Mouse (Mus musculus) heart, adult 2 months (tissue): ENCODE results near the gene Hnrnpr. TPM values are rescaled to one million over a fixed set of nuclear protein-coding genes. Genes with fewer than 3 reads are reported as not detected.

ENCODE experiments used
- DNase-seq, 2 experiments: peaks; one replicate each; pipeline ENCODE4 v3.0.0; 2021
- H3K27ac ChIP-seq: fragments of 200-600 bp; 2 replicates; pipeline ENCODE4 v1.8.1; 2022
- H3K27me3 ChIP-seq: fragments of 200-500 bp; 2 replicates; pipeline ENCODE4 v1.6.1; 2012; ENCODE audit warnings: mild to moderate bottlenecking, low read length, inconsistent platforms, mixed read lengths; ENCODE audit not compliant: control insufficient read depth, insufficient read depth
- H3K36me3 ChIP-seq: fragments of 200-500 bp; 2 replicates; pipeline ENCODE4 v1.6.1; 2012; ENCODE audit warnings: low read length, inconsistent platforms; ENCODE audit not compliant: control insufficient read depth, insufficient read depth
- H3K4me1 ChIP-seq: fragments of 200-500 bp; 2 replicates; pipeline ENCODE4 v1.6.1; 2011; ENCODE audit warnings: low read length; ENCODE audit not compliant: control insufficient read depth, insufficient read depth
- H3K4me3 ChIP-seq: fragments of 200-600 bp; 2 replicates; pipeline ENCODE4 v1.8.1; 2022
- H3K79me2 ChIP-seq: fragments of 200-500 bp; replicated peaks from 2 replicates; pipeline ENCODE4 v1.6.1; 2012; ENCODE audit warnings: mild to moderate bottlenecking, inconsistent platforms, low read length, moderate library complexity, mixed read lengths; ENCODE audit not compliant: control insufficient read depth, insufficient read depth
- H3K9ac ChIP-seq: fragments of 200-500 bp; 2 replicates; pipeline ENCODE4 v1.6.1; 2012; ENCODE audit warnings: low read depth, mild to moderate bottlenecking, control low read depth, inconsistent platforms, low read length, mixed read lengths
- CTCF ChIP-seq: fragments of 200-600 bp; IDR thresholded peaks from 2 replicates; pipeline ENCODE4 v1.8.1; 2022; ENCODE audit warnings: antibody characterized with exemption, mild to moderate bottlenecking, moderate library complexity
- EP300 ChIP-seq: fragments of 200-500 bp; IDR thresholded peaks from 2 replicates; pipeline ENCODE4 v1.6.1; 2011; ENCODE audit warnings: low read depth, low read length, control low read depth; ENCODE audit not compliant: insufficient read depth
- POLR2A ChIP-seq: fragments of 200-500 bp; IDR thresholded peaks from 2 replicates; pipeline ENCODE4 v1.6.1; 2011; ENCODE audit warnings: mild to moderate bottlenecking, low read depth, low read length, control low read depth; ENCODE audit not compliant: insufficient read depth
- WGBS: fragments of 180-500 bp; shearing (Covaris S2); methylation state at CpG from one replicate; pipeline ENCODE4 v1.1.7; 2018; 5-methylcytosine and 5-hydroxymethylcytosine counted together
- intact Hi-C: fragments of 180-260 bp; cut with DNase I; formaldehyde crosslinking; loops from one replicate; pipeline ENCODE4 v1.15.1; 2025
- long read RNA-seq: library from polyadenylated mRNA; stranded (forward); transcript quantifications from one replicate; pipeline ENCODE4 v2.0.0, GENCODE M21; 2021
- polyA plus RNA-seq: library from polyadenylated mRNA; depleted of rRNA; stranded (reverse); fragments of >200 nt; gene quantifications from 2 replicates; pipeline ENCODE4 v1.2.3, GENCODE M21; 2012; rRNA removed
- total RNA-seq, 2 experiments: library from RNA; stranded (reverse); gene quantifications; 2 replicates each; pipeline ENCODE4 v1.2.3; 2021

The Hnrnpr gene
- total RNA-seq (10 to 100 TPM; 43.9 to 44.8 TPM), polyA plus RNA-seq (10.7 and 18.3 TPM in 2 replicates)
- long read RNA-seq, full-length matches to known transcripts: 63 of 69 reads
- long read RNA-seq, partial matches to known transcripts: 0 of 69 reads
- long read RNA-seq, other reads (novel, unspliced or antisense): 6 of 69 reads

GRCm38 (mm10) chr4:136310229-136311041 is at the start of gene Hnrnpr:
TSS of gene Hnrnpr (plus strand) at chr4:136310942.
- intact Hi-C loops: loop anchor here (1.0 kb wide), 1 partner anchor 25 kb away; no protein-coding TSS in a partner anchor
- 1% methylated on average over 62 of the region's 65 CpGs for WGBS
- Histone ChIP-seq H3K4me3 (peak within 1 kb of the TSS; percentile 82), H3K79me2 (peaks cover 7% of the 10 kb centered on the region), H3K36me3 (peaks cover 6% of the 10 kb centered on the region), H3K9ac (peak within 1 kb of the TSS; percentile 89), H3K4me1 (peaks cover 9% of the 10 kb centered on the region), H3K27ac (peak within 1 kb of the TSS; percentile 96), H3K27me3 (no peaks in the 10 kb centered on the region)
- 0 out of 2 replicates have a peak, but pooled peaks have one; percentile 35 for TF ChIP-seq EP300
- peak; percentile 63 for TF ChIP-seq POLR2A
- peak; percentile 17; the same call in 1 of the 2 replicates for TF ChIP-seq CTCF
- DNase-seq: peak; percentile 99 to 100

- Histone ChIP-seq H3K9ac (no peak overlapping the region), H3K4me3 (no peak overlapping the region), H3K4me1 (peaks cover 4% of the 10 kb centered on the region), H3K27ac (peak overlapping the region; percentile 85), H3K27me3 (no peaks in the 10 kb centered on the region), H3K36me3 (no peaks in the 10 kb centered on the region), H3K79me2 (no peaks in the 10 kb centered on the region)
- TF ChIP-seq EP300 (0 out of 2 replicates have a peak, but pooled peaks have one; percentile 56), POLR2A (no peak), CTCF (no peak)
- WGBS: 36% methylated on average over 10 of the region's 10 CpGs
- intact Hi-C loops: loop anchor here (2.0 to 5.0 kb wide), 3 partner anchors 23 to 360 kb away; partner anchors contain the start of genes Lactbl1 and Zfp46
- peak in 1 of 2 experiments; percentile 54 for DNase-seq
Observed at GRCm38 (mm10) chr4:136261912-136262311, 48.8 kb upstream of the Hnrnpr start.

DNA sequence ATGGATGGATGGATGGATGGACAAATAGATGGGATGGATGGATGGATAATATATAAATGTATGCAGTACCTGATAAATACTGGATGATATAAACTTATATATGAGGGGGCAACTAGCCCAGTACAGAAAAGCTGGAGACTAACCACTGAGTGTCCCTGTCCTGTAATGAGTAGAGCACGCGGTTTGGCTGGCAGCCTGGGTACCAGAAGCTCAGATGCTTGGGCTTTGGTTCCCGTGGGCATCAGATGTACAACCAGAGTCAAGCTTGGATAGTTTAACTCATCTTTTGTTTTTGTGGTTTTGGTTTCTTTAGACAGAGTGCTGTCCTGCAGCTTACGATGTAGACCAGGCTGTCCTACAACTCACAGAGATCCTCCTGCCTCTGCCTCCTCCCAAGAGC is 47.2 kb upstream of the Hnrnpr start:
- Histone ChIP-seq H3K36me3 (no peaks in the 10 kb centered on the region), H3K9ac (no peak overlapping the region), H3K79me2 (no peaks in the 10 kb centered on the region), H3K4me1 (peaks cover 4% of the 10 kb centered on the region), H3K4me3 (no peak overlapping the region), H3K27ac (no peak overlapping the region), H3K27me3 (no peaks in the 10 kb centered on the region)
- DNase-seq: no peak
- intact Hi-C loops: loop anchor here (5.0 kb wide), 2 partner anchors 34 to 359 kb away; partner anchors contain the start of gene Lactbl1
- TF ChIP-seq CTCF (no peak), EP300 (no peak)
- 89% methylated on average over 4 of the region's 4 CpGs for WGBS

DNA sequence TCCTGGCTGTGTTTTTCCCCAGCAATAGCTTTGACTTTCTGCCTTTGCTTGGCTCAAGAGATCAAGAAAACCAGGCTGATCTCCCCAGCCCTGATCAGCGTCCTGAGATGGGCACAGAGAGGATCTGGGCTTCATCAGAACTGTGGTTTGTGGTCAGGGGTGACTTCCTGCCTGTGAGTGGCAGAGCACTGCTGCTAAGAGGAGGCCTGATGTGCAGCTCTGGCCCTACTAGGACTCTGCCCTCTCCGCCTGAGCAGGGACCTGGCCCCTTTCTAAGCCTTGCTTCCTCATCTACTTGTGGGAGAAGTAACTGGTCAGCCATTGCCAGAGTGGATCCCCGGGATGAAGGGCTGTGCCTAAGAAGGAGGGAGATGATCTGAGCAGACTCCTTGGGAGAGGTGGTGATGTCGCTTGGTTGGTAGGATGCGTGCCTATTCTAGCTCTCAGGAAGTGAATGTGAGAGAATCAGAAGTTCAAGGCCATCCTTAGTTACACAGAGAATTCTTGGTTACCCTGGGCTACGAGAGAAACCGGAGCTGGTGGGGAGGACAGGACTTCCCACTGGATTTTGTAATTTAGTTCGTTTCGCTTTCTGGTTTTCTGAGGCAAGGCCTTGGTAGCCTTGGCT is 43.9 kb upstream of the Hnrnpr start:
- TF ChIP-seq EP300 (no peak), CTCF (no peak), POLR2A (no peak)
- 73% methylated on average over 9 of the region's 9 CpGs for WGBS
- Histone ChIP-seq H3K4me1 (peaks cover 4% of the 10 kb centered on the region; the same call in 1 of the 2 replicates), H3K4me3 (no peak overlapping the region), H3K27me3 (no peaks in the 10 kb centered on the region), H3K9ac (no peak overlapping the region), H3K79me2 (no peaks in the 10 kb centered on the region), H3K27ac (no peak overlapping the region), H3K36me3 (no peaks in the 10 kb centered on the region)
- DNase-seq: peak in 1 of 2 experiments; percentile 45
- intact Hi-C loops: no loop called here

GRCm38 (mm10) chr4:136268912-136269311 is 41.8 kb upstream of the Hnrnpr start:
- no peaks in the 10 kb centered on the region for H3K27me3 ChIP-seq
- H3K27ac ChIP-seq: no peak overlapping the region
- no peak overlapping the region for H3K9ac ChIP-seq
- TF ChIP-seq POLR2A (no peak), CTCF (no peak), EP300 (no peak)
- H3K36me3 ChIP-seq: no peaks in the 10 kb centered on the region
- no peak overlapping the region for H3K4me3 ChIP-seq
- no peaks in the 10 kb centered on the region for H3K79me2 ChIP-seq
- DNase-seq: no peak
- intact Hi-C loops: no loop called here
- WGBS: 95% methylated on average over 1 of the region's 1 CpGs
- H3K4me1 ChIP-seq: peaks cover 2% of the 10 kb centered on the region; the same call in 1 of the 2 replicates
